Mouse (Mus musculus): ENCODE results near the gene Ubr4.

DNA sequence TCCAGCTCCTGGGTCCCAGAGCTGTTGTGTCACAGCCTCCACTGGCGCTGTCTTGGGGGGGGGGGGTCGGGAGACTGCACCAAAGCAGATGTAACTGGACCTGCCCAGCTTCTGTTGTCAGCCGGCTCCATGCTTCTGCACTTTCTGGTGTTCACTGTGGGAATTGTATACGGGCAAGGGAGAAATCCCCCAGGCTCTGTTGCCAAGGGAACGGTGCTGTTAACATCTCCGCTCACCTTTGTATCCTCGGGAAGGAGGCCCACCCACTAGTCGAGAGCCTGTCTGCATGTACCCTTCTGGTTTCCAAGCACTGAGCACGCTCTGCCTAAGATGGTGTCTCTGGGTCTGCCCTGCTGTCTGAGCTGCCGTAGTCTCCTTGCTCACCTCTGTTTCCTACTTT, 134.7 kb downstream of the Ubr4 start:
- TF ChIP-seq POLR2A (IDR thresholded peaks at IDR 0.05; ENCODE audit: borderline replicate concordance, extremely low read depth, low read depth, low read length) (no peak), CTCF (IDR thresholded peaks at IDR 0.05; ENCODE audit: insufficient read depth, low read length) (no peak)
